Mouse (Mus musculus): Measurements from ENCODE around the gene Gm45062. TPM values are rescaled to one million over a fixed set of nuclear protein-coding genes. Genes with fewer than 3 reads are reported as not detected.

Gene Gm45062
- total RNA-seq, 1 experiment: 1.5 TPM

DNA sequence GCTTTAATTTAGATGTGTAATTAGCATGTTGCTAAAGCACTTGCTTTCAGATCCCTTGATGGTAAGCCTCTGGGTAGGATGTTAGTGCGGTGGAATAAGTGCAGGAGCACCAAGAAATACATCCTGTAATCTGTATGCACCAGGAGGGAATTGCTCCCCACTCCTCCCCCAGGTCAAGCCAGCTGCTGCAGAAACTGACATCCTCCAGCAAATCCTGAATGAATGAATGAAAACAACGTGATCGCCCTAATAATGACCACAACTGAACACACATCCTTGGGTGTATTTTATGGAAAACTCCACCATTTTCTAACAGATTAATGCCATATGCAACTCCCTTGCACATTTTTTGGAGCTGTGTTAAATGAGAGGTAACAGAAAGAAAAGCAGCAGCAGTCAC, 252.2 kb downstream of the Gm45062 start:
- Histone ChIP-seq H3K4me3 (ENCODE audit: insufficient read depth in 1 of 2, low read depth in 1 of 2, low read length in 2 of 2, poor library complexity in 1 of 2, severe bottlenecking in 1 of 2) (no peak overlapping the region), H3K36me3 (ENCODE audit: control insufficient read depth, insufficient read depth, low read length, poor library complexity, severe bottlenecking) (no peaks in the 10 kb centered on the region), H3K27ac (ENCODE audit: insufficient read depth, low read depth, low read length, poor library complexity, severe bottlenecking) (no peak overlapping the region), H3K9me3 (ENCODE audit: control insufficient read depth, insufficient read depth, low read depth, low read length) (no peaks in the 10 kb centered on the region), H3K9ac (ENCODE audit: insufficient read depth, low read depth, low read length, poor library complexity, severe bottlenecking) (no peak overlapping the region), H3K4me1 (ENCODE audit: control insufficient read depth in 2 of 2, insufficient read depth in 2 of 2, low read length in 2 of 2, poor library complexity in 1 of 2) (0 out of 4 replicates have a peak, but pooled peaks cover 0 to 2% of the 10 kb centered on the region in 2 experiments)
- no peak for DNase-seq (ENCODE audit: low read depth, low spot score)
- in situ Hi-C loops (cut with MboI; ENCODE audit: low sequenced_read_pairs in 2 of 2, unreplicated experiment in 2 of 2): no loop called here
- TF ChIP-seq CHD2 (IDR thresholded peaks at IDR 0.05; ENCODE audit: low read depth, low read length) (no peak), ZNF384 (IDR thresholded peaks at IDR 0.05; ENCODE audit: low read depth, low read length) (no peak), ZC3H11A (IDR thresholded peaks at IDR 0.05; ENCODE audit: borderline replicate concordance, low read depth, low read length) (no peak), HCFC1 (IDR thresholded peaks at IDR 0.05; ENCODE audit: borderline replicate concordance, insufficient read depth, low read length) (no peak), MAFK (IDR thresholded peaks at IDR 0.05; ENCODE audit: insufficient read depth, low read depth, low read length) (no peak)

DNA sequence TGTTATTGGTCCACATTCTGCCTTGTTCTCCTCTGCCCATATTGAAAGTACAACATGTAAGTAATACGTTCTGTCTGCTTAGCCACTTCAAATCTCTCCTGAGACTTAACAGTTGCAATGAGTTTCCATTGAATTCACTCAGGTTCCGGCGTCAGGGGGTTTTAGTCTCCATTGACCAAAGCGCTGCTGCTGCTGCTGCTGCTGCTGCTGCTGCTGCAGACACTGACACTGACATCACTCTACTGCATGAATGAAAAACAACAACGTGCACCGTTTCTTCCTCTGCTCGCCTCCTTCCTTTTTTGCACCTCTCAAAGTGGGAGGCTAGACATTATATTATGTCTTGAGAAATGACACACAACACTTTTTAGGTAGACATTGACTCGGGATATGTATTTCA, 253.2 kb downstream of the Gm45062 start:
- in situ Hi-C loops (cut with MboI; ENCODE audit: low sequenced_read_pairs in 2 of 2, unreplicated experiment in 2 of 2): no loop called here
- no peak for DNase-seq (ENCODE audit: low read depth, low spot score)
- Histone ChIP-seq H3K4me3 (ENCODE audit: insufficient read depth in 1 of 2, low read depth in 1 of 2, low read length in 2 of 2, poor library complexity in 1 of 2, severe bottlenecking in 1 of 2) (no peak overlapping the region), H3K9me3 (ENCODE audit: control insufficient read depth, insufficient read depth, low read depth, low read length) (no peaks in the 10 kb centered on the region), H3K9ac (ENCODE audit: insufficient read depth, low read depth, low read length, poor library complexity, severe bottlenecking) (no peak overlapping the region), H3K4me1 (ENCODE audit: control insufficient read depth in 2 of 2, insufficient read depth in 2 of 2, low read length in 2 of 2, poor library complexity in 1 of 2) (0 out of 4 replicates have a peak, but pooled peaks cover 0 to 2% of the 10 kb centered on the region in 2 experiments), H3K27ac (ENCODE audit: insufficient read depth, low read depth, low read length, poor library complexity, severe bottlenecking) (no peak overlapping the region), H3K36me3 (ENCODE audit: control insufficient read depth, insufficient read depth, low read length, poor library complexity, severe bottlenecking) (no peaks in the 10 kb centered on the region)
- TF ChIP-seq HCFC1 (IDR thresholded peaks at IDR 0.05; ENCODE audit: borderline replicate concordance, insufficient read depth, low read length) (no peak), MAFK (IDR thresholded peaks at IDR 0.05; ENCODE audit: insufficient read depth, low read depth, low read length) (no peak), ZC3H11A (IDR thresholded peaks at IDR 0.05; ENCODE audit: borderline replicate concordance, low read depth, low read length) (no peak), ZNF384 (IDR thresholded peaks at IDR 0.05; ENCODE audit: low read depth, low read length) (no peak), CHD2 (IDR thresholded peaks at IDR 0.05; ENCODE audit: low read depth, low read length) (no peak)

DNA sequence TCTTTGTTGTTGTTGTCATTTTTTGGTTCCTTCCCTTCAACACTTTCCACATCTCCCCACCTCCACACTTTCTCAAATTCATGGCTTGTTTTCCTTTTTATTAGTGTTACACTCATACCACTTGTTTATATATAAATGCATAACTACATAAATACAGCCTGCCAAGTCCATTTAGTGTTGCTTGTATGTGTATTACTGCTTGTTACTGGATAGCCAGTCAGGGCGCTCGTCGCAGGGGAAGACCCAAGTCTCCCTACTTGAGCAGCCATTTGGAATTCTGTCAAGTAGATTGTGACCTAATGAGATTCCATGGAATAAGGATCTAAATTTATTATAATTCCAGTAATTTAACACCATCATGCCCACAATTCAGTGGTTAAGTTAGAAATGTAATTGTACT, 260.4 kb downstream of the Gm45062 start:
- Histone ChIP-seq H3K9ac (ENCODE audit: insufficient read depth, low read depth, low read length, poor library complexity, severe bottlenecking) (no peak overlapping the region), H3K27ac (ENCODE audit: insufficient read depth, low read depth, low read length, poor library complexity, severe bottlenecking) (no peak overlapping the region), H3K4me3 (ENCODE audit: insufficient read depth in 1 of 2, low read depth in 1 of 2, low read length in 2 of 2, poor library complexity in 1 of 2, severe bottlenecking in 1 of 2) (no peak overlapping the region), H3K4me1 (ENCODE audit: control insufficient read depth in 2 of 2, insufficient read depth in 2 of 2, low read length in 2 of 2, poor library complexity in 1 of 2) (no peaks in the 10 kb centered on the region), H3K9me3 (ENCODE audit: control insufficient read depth, insufficient read depth, low read depth, low read length) (no peaks in the 10 kb centered on the region), H3K36me3 (ENCODE audit: control insufficient read depth, insufficient read depth, low read length, poor library complexity, severe bottlenecking) (no peaks in the 10 kb centered on the region)
- TF ChIP-seq HCFC1 (IDR thresholded peaks at IDR 0.05; ENCODE audit: borderline replicate concordance, insufficient read depth, low read length) (no peak), CHD2 (IDR thresholded peaks at IDR 0.05; ENCODE audit: low read depth, low read length) (no peak), MAFK (IDR thresholded peaks at IDR 0.05; ENCODE audit: insufficient read depth, low read depth, low read length) (no peak)
- no peak for DNase-seq (ENCODE audit: low read depth, low spot score)
- in situ Hi-C loops (cut with MboI; ENCODE audit: low sequenced_read_pairs in 2 of 2, unreplicated experiment in 2 of 2): no loop called here

DNA sequence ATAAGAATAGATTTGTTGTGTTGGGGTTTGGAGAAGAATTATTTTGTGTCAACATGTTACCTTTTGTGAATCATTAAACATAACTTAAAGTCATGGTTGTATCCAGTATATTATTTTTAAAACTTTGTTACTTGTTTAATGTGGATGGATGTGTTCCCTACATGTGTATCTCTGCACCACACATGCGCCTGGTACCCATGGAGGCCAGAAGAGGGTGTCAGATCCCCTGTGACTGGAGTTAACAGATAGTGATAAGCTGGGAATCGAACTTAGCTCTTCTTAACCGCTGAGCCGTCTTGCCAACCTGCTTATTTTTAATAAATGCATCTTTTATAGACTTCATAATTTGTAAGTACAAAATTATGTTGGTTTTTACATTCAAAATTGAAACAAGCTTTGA, 262.0 kb downstream of the Gm45062 start:
- Histone ChIP-seq H3K4me1 (ENCODE audit: control insufficient read depth in 2 of 2, insufficient read depth in 2 of 2, low read length in 2 of 2, poor library complexity in 1 of 2) (no peaks in the 10 kb centered on the region), H3K9me3 (ENCODE audit: control insufficient read depth, insufficient read depth, low read depth, low read length) (no peaks in the 10 kb centered on the region), H3K4me3 (ENCODE audit: insufficient read depth in 1 of 2, low read depth in 1 of 2, low read length in 2 of 2, poor library complexity in 1 of 2, severe bottlenecking in 1 of 2) (no peak overlapping the region), H3K9ac (ENCODE audit: insufficient read depth, low read depth, low read length, poor library complexity, severe bottlenecking) (no peak overlapping the region), H3K27ac (ENCODE audit: insufficient read depth, low read depth, low read length, poor library complexity, severe bottlenecking) (no peak overlapping the region), H3K36me3 (ENCODE audit: control insufficient read depth, insufficient read depth, low read length, poor library complexity, severe bottlenecking) (no peaks in the 10 kb centered on the region)
- in situ Hi-C loops (cut with MboI; ENCODE audit: low sequenced_read_pairs in 2 of 2, unreplicated experiment in 2 of 2): no loop called here
- TF ChIP-seq HCFC1 (IDR thresholded peaks at IDR 0.05; ENCODE audit: borderline replicate concordance, insufficient read depth, low read length) (no peak), CHD2 (IDR thresholded peaks at IDR 0.05; ENCODE audit: low read depth, low read length) (no peak), ZNF384 (IDR thresholded peaks at IDR 0.05; ENCODE audit: low read depth, low read length) (no peak), MAFK (IDR thresholded peaks at IDR 0.05; ENCODE audit: insufficient read depth, low read depth, low read length) (no peak), ZC3H11A (IDR thresholded peaks at IDR 0.05; ENCODE audit: borderline replicate concordance, low read depth, low read length) (no peak)
- DNase-seq (ENCODE audit: low read depth, low spot score): no peak

- no peaks in the 10 kb centered on the region for H3K9me3 ChIP-seq (ENCODE audit: control insufficient read depth, insufficient read depth, low read depth, low read length)
- no peak overlapping the region for H3K9ac ChIP-seq (ENCODE audit: insufficient read depth, low read depth, low read length, poor library complexity, severe bottlenecking)
- DNase-seq (ENCODE audit: low read depth, low spot score): no peak
- no peak for TF ChIP-seq ZC3H11A (IDR thresholded peaks at IDR 0.05; ENCODE audit: borderline replicate concordance, low read depth, low read length)
- TF ChIP-seq ZNF384 (IDR thresholded peaks at IDR 0.05; ENCODE audit: low read depth, low read length): no peak
- TF ChIP-seq HCFC1 (IDR thresholded peaks at IDR 0.05; ENCODE audit: borderline replicate concordance, insufficient read depth, low read length): no peak
- no peak for TF ChIP-seq MAFK (IDR thresholded peaks at IDR 0.05; ENCODE audit: insufficient read depth, low read depth, low read length)
- TF ChIP-seq CHD2 (IDR thresholded peaks at IDR 0.05; ENCODE audit: low read depth, low read length): no peak
- H3K36me3 ChIP-seq (ENCODE audit: control insufficient read depth, insufficient read depth, low read length, poor library complexity, severe bottlenecking): no peaks in the 10 kb centered on the region
- in situ Hi-C loops (cut with MboI; ENCODE audit: low sequenced_read_pairs in 2 of 2, unreplicated experiment in 2 of 2): no loop called here
- no peak overlapping the region for H3K27ac ChIP-seq (ENCODE audit: insufficient read depth, low read depth, low read length, poor library complexity, severe bottlenecking)
- H3K4me1 ChIP-seq (ENCODE audit: control insufficient read depth in 2 of 2, insufficient read depth in 2 of 2, low read length in 2 of 2, poor library complexity in 1 of 2): no peaks in the 10 kb centered on the region
- no peak overlapping the region for H3K4me3 ChIP-seq (ENCODE audit: insufficient read depth in 1 of 2, low read depth in 1 of 2, low read length in 2 of 2, poor library complexity in 1 of 2, severe bottlenecking in 1 of 2)
Measured at GRCm38 (mm10) chr6:8524717-8525116, 265.5 kb downstream of the Gm45062 start.
